Mouse (Mus musculus) subcutaneous adipose tissue, adult 2 months (tissue): ENCODE measurements around the gene Aanat. TPM values are rescaled to one million over a fixed set of nuclear protein-coding genes. Genes with fewer than 3 reads are reported as not detected.

Source experiments
- polyA plus RNA-seq: library from polyadenylated mRNA; depleted of rRNA; stranded (reverse); fragments of >200 nt; gene quantifications from 2 replicates; pipeline ENCODE4 v1.2.3, GENCODE M21; 2012; ENCODE audit warnings: low replicate concordance; rRNA removed

The Aanat gene
- 0.09 and 0.12 TPM in 2 replicates for polyA plus RNA-seq

DNA sequence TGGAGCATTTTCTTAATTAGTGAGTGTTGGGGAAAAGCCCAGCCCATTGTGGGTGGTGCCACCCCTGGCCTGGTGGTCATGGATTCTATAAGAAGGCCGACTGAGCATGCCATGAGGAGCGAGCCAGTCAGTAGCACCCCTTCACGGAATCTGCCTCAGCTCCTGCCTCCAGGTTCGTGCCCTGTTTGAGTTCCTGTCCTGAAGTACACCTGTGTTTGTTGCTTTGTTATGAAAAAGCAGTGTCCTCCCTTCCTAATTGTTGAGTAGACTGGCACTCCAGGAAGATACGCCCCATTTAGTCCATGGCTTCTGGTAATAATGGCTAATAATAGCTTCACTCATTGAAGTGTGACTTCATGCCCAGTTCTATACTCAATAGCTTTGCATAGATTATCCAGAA lies at the start of gene Aanat:
Gene Aanat, plus strand, starts transcription at position 123 of the 400 bp plus-strand sequence.

GRCm38 (mm10) chr11:116581376-116581814 lies 4.8 kb upstream of the Aanat start, which contains the start of gene Ube2o:
Gene Ube2o (minus strand): TSS chr11:116581447.

DNA sequence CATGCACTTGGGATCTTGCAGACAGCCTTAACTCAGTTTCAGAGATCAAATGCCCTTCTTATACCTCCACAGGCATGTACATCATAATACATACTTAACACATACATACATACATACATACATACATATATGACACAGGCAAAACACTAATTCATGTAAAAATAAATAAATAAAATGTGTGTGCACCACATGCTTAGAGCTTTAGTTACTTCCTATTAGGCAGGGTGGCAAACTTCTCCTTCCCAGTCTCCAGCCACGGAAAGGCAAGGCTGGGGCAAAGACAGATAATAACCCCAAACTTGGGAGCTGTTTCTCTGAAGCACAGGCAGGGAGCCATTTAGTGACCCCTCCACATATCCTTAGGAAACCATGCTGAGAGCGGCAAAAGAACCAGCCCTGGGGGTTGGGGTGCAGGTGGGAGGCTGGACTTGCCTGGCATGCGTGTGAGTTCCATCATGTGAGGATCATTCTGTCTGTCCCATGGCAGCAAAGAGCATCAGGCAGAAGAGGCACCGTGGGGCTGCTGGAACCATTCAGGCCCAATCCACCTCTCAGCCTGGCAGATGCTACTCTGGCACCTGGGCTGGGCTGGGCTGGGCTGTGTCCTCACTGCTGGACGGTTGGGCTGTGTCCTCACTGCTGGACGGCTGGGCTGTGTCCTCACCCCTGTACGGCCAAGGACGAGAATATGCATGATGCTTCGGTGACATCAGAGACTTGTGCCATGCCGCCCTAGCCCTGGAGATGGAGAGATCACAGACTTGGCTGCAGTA lies 40.3 kb downstream of the Aanat start, which contains the start of gene Rhbdf2:
Gene Rhbdf2, minus strand, starts transcription at position 721 of the 773 bp plus-strand sequence.

Other genes starting within 250 kb of the Aanat start
- 2.8 and 8.2 TPM in 2 replicates for gene Rnf157, start 173.4 kb upstream of the Aanat start, polyA plus RNA-seq
- 83.9 and 86.6 TPM in 2 replicates for gene Ubald2, start 152.3 kb upstream of the Aanat start, polyA plus RNA-seq
- 0.19 and 0.31 TPM in 2 replicates for gene Qrich2, start 120.2 kb upstream of the Aanat start, polyA plus RNA-seq
- gene Prpsap1, start 92.2 kb upstream of the Aanat start, polyA plus RNA-seq, result 77.4 and 154 TPM in 2 replicates
- gene Sphk1, start 55.5 kb upstream of the Aanat start, polyA plus RNA-seq, result 10.2 and 24.7 TPM in 2 replicates
- 22.5 and 34.7 TPM in 2 replicates for gene Ube2o, start 5.0 kb upstream of the Aanat start, polyA plus RNA-seq
- 31.6 and 36.1 TPM in 2 replicates for gene Rhbdf2, start 40.6 kb downstream of the Aanat start, polyA plus RNA-seq
- gene Prcd, start 67.1 kb downstream of the Aanat start, polyA plus RNA-seq, result 2.3 and 2.4 TPM in 2 replicates
- 89.2 and 103 TPM in 2 replicates for gene Cygb, start 67.9 kb downstream of the Aanat start, polyA plus RNA-seq
- gene St6galnac1, start 189.1 kb downstream of the Aanat start, polyA plus RNA-seq, result 0.06 and 0.22 TPM in 2 replicates
- 11.5 and 33.6 TPM in 2 replicates for gene Mxra7, start 241.6 kb downstream of the Aanat start, polyA plus RNA-seq